Mouse (Mus musculus) olfactory bulb, adult 2 months (tissue): ENCODE results near the gene Nos3.

ENCODE experiments used
- CTCF ChIP-seq: fragments of 200-500 bp; IDR thresholded peaks from 2 replicates; pipeline ENCODE4 v1.5.1; 2012; ENCODE audit warnings: low read depth, mild to moderate bottlenecking, low read length, moderate library complexity; ENCODE audit not compliant: insufficient read depth
- POLR2A ChIP-seq: fragments of 200-500 bp; IDR thresholded peaks from 2 replicates; pipeline ENCODE4 v1.6.1; 2012; ENCODE audit warnings: mild to moderate bottlenecking, low read depth, low read length, moderate library complexity; ENCODE audit not compliant: insufficient read depth

DNA sequence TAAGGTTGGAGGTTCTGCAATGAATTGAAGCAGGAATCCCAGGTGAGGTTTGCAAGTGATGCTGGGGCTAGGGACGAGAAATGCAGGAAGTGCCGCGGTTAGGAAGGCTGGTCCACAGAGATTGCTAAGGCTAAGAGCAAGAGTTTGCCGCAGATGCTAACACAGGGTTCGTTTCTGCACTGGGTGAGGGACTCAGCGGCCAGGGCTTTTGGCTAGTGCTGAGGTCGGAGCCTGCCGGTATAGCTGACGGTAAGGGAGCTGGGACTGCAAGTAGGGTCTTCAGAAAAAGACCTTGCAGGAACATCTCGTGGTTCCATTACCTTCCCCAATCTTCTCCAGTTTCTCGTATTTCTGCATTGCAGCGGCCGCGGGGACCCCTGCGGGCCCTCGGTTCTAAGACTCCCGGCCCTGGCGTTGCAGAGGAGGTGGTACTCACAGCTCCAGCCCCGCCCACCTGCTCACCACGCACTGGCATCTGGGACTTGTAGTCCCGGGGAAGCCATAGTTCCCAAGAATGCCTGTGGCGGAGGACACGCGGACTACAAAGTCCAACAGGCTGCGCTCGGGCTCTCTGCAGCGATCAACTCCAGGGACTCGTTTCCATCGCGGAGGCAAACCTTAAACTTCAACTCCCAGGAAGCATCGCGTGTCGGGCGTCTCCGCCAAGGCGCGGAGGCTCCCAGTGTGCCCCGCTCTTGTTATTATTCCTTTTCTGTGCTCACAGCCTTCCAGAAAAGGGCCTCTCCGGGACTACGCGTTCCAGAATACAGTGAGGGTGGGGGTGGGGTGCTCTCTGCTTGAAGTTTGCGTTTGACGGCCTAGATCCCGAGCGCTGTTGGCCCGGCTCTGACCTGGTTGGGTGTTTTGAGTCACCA, 58.8 kb downstream of the Nos3 start, which contains the start of the genes Cdk5 and Slc4a2:
- TF ChIP-seq POLR2A, result peak; percentile 81
- no peak for TF ChIP-seq CTCF
